Mouse (Mus musculus) thymus, postnatal 10 days (tissue): ENCODE results near the gene Tmem88.
A peak's percentile ranks its signal among the peaks of the same experiment; 100 is the strongest.

ENCODE experiments used
- DNase-seq, 2 experiments: peaks; one replicate each; pipeline ENCODE4 v3.0.0; 2021; ENCODE audit warnings: low spot score in 2 of 2

Tmem88 gene

GRCm38 (mm10) chr11:69382478-69383105 lies 15.4 kb downstream of the Tmem88 start:
- DNase-seq = no peak

DNA sequence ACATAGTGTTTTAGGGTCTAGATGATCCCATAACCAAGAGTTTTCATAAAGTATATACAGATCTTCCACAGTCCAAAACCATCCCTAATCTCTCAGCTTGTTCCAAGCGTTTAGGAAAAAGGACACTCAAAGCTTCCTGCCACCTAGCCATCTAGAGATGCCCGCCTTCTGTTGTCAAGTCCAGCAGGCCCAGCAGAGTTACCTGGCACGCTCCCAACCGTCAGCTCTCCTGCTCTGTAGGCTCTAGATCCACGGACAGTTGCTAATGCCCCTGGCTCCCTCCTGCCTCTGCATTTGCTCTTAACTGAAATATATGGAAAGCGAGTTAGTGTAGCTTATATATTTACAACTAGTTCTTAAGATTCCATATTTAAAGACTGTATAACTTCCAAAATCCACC lies 16.7 kb downstream of the Tmem88 start:
- DNase-seq = no peak

GRCm38 (mm10) chr11:69379600-69379999 lies 18.4 kb downstream of the Tmem88 start:
- no peak for DNase-seq

- DNase-seq = no peak
Measured at GRCm38 (mm10) chr11:69377766-69378165, 20.3 kb downstream of the Tmem88 start.

DNA sequence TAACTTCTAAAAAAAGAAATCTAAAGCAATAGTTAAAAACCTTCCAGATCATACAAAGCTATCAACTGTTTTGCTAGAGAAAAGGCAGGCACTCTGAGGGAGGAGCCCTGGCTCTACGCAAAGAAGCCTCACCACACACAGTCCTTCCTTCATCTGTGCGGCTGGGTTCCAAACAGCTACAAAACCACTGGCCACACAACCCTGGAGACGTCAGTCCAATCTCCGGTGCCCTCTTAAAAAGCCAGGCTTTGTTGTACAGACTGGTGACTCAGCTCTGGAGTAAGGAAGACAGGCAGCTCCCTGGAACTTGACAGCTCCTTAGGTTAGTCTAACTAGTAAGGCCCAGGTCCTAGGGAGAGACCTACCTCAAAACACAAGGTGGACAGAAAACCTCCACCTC lies 22.4 kb downstream of the Tmem88 start:
- no peak for DNase-seq

DNA sequence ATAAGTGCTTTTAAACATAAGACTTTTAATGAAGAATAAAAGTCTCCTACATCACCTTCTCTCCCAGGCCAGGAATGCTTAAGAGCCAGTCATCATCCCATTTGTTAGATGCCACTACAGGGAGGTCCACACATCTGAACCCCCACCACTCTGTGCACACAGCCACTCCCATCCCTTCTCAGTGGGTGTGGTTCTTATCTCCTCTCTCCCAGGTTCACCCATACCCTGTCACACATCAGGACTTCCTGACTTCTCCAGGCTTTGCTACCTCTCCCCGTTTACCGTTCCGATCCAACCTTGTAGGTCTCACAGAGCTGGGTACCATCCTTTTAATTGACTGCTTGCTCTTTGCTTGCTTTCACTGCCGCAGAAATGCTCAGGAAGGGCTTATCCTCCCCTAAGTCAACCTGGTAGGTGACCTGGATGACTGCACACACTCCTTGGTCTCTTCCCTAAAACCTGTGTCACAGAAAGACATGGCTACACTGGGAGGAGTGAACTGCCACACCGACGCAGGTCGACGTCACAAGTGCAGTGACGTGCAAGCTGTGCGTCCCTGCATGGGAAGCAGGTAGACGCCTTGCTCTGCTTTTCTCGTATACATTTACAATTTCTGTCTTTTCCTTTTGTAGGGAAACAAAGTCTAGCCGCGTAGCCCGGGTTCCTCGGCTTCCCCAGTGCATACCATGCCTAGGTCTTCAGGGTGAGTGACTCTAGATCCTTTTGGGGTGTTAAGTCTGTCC lies 24.6 kb downstream of the Tmem88 start:
- DNase-seq = no peak

DNA sequence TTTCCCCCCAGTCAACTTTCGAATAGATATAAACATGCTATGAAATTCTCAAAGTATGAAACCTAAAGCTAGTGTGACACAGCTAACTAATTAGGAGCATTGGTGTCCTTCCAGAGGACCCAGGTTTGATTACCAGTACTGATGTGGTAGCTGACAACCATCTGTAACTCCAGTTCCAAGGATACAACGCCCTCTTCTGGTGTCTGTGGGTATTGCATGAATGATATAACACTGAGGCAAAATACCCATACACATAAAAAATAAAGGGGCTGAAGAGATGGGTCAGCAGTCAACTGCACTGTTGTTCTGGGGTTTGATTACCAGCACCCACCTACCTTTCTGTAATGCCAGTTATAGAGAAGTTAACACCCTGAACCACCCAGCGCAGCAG lies 25.3 kb downstream of the Tmem88 start:
- no peak for DNase-seq

GRCm38 (mm10) chr11:69372056-69372779 lies 25.8 kb downstream of the Tmem88 start:
- DNase-seq = no peak

DNA sequence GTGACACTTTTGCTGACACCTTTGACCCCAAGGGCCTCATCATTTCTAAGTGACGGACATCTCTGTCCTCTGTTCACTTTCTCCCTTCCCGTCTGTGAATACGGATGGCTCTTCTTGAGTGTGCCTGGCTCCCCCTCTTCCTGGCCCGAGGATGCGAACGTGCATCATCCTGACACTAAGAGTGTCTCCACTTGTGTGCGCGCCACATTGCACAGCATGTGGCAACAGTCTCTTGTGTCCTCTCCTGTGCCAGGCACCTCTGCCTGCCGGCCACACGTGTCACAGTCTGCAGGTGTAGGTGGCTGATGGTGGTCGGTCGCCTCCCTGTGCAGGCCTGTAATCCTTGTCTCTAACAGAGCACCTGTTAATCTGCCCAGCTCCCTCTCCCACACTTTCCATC lies 26.4 kb downstream of the Tmem88 start:
- DNase-seq = no peak

DNA sequence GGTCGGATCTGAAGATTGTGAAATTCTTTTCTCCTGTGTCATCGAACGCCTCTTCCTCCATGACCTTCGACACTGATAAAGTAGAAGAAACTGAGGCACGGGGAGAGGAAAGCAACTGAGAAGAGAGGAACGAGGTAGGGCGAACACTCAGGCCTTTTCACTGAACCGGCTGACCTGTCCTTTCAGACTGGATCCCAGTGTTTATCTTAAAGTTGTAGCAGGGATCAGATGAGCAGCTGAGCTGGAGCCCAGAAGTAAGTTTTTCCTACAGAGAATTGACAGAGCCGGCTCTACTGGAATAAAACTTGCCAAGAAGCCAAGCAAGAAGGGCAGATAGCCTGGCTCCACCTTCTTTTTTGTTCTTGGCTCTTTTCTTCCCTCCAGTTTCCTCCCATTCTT lies 27.2 kb downstream of the Tmem88 start:
- DNase-seq = no peak

GRCm38 (mm10) chr11:69369990-69370816 lies 27.8 kb downstream of the Tmem88 start:
- DNase-seq = no peak

DNA sequence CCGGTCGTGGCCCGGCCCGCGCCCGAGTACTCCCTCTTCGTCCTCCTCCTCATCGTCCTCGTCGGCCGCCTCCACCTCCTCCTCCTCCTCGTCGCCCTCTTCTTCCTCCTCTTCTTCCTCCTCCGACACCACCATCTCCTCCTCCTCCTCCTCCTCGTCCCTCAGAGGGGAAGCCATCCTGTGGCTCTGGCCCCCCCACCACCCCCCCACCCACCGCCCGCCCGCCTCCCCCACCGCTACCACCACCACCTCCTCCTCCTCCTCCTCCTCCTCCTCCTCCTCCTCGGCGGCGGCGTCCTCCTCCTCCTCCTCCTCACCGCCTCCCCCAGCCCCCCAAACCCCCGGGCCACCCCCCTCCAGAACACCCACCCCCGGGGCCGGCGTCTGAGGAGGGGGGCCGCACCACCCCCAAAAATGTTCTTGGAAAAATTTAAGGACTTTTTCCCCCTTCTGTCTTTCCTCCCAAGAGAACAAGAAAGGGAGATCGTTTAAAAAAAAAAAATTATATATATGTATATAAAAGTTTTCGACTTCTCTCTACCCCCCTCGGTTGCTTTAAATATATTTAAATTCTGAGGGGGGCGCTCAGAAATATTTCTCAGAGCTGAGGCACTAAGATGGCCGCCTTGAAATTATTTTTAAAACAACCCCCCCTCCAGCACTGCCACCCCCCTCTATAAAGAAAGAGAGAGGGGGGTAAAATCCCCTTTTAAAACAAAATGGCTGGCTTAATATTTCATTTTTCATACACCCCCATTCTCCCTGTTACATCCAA lies 28.6 kb downstream of the Tmem88 start, which contains the start of gene Chd3:
Chd3 (minus strand) TSS at position 192 of the 775 bp plus-strand sequence.
- peak in 1 of 2 experiments; percentile 35 for DNase-seq

DNA sequence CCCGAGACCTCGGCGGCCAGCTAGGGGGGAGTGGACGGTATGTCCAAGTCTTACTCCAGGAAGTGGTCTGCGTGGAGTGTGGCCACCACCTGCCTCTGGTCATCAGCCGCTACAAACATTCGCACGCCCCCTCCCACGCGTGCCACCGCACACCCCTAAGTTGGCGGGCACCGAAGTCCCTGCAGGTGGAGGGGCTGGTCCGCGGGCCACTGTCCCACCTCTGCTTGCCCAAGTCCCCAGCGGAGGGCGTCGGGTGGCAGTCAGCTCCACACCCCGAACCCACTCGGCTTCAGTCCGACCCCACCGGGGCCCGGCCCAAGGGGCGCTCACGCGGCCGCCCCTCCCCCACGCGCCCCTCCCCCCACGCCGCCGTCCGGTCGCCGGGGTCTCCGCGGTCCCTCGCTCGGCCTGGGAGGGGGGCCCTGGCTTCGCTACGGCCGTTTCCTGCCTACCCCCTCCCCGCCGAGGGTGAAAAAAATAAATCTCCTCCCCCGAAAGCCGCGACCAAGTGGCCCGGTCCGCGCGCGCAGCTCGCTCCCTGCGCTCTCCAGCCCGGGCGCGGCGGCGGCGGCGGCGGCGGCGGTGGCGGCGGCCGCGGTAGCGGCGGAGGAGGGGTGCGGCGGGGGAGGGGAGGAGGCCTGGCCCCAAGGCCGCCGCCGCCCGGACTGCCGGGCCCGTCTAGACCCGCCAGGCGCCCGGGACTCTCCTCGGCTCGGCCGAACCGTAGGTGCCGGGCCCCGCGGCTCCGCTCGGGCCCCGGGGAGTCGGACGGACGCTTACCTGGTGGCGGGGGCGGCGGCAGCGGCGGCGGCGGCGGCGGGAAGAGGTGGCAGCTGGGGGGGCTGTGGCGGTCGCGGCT lies 29.4 kb downstream of the Tmem88 start:
- peak; percentile 22 to 41 for DNase-seq

- DNase-seq = no peak
Measured at GRCm38 (mm10) chr11:69367616-69368355, 30.2 kb downstream of the Tmem88 start.

- DNase-seq = peak; percentile 30 to 41
Measured at GRCm38 (mm10) chr11:69366855-69367615, 31.0 kb downstream of the Tmem88 start.

DNA sequence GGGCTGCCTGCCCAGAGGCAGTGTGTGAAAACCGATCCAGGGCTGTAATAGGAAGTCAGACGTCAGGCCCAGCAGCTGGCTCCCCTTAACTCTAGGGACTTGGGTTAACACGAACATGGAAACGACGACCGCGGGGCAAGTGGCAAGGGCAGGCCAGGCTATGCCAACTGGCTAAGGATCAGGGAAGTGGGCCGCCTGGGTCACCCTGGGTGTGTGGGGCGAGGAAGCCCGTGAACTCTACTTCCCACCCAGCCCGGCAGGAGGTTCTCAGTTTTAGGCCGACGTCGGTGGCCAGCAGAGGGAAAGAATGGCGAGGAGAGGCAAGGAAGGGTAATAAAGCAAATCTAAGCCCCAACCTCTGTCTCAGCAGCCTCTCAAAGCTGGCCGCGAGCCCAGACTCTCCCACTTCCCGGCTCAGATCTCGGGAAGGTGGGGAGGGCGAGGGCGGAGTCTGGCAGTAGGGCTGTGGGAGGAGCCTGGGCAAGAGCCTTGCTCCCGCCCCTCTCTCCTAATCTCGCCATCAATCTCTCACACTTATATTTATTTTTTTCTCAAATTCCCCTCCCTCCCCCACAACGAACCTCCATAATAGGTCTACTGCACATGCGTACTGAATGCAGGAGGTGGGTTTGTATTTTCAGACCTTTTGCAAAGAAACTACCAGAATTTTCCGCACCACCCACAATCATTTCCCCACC lies 31.7 kb downstream of the Tmem88 start:
- peak; percentile 71 to 75 for DNase-seq

DNA sequence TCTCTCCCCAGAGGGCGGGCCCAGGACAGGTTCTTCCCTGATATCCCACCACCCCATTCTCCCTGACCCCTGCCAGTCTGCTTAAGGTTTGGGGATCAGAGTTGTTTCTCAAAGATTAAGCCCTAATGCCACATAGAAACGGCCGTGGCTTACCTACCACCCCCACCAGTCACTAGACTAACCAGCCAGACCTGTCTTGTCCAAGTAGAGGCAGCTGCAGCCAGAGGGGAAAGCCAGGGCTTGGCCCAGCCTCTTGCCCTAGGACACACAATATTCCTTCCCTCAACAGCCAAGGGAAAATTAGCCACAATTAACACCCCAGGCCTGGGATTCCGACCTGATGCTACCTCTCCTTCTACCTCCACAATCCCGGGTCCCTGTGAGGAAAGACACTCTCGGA lies 32.3 kb downstream of the Tmem88 start:
- DNase-seq = no peak

GRCm38 (mm10) chr11:69364910-69365309 lies 33.1 kb downstream of the Tmem88 start:
- no peak for DNase-seq
